Mouse (Mus musculus): ENCODE results near the gene Sp110. TPM values are rescaled to one million over a fixed set of nuclear protein-coding genes. Genes with fewer than 3 reads are reported as not detected.
"Not testable (repeated sequence)": the region's sequence is repeated elsewhere in the genome, so short reads cannot be mapped to it uniquely, and the experiment has no call there.

Gene Sp110
- total and polyA plus RNA-seq, 3 experiments = 3.0 to 7.3 (median 3.2) TPM

GRCm38 (mm10) chr1:85600794-85601193, 2.2 kb upstream of the Sp110 start:
- peak overlapping the region; percentile 28; the same call in 1 of the 2 replicates for H3K27ac ChIP-seq
- H3K4me3 ChIP-seq; intact Hi-C loops (cut with DNase I); H3K9ac ChIP-seq (ENCODE audit: low read depth, low read length); H3K79me2 ChIP-seq (replicated peaks; ENCODE audit: control insufficient read depth, insufficient read depth, low read length); H3K27me3 ChIP-seq (ENCODE audit: control insufficient read depth, insufficient read depth, low read length); H3K36me3 ChIP-seq (ENCODE audit: control insufficient read depth, insufficient read depth, low read length); H3K4me1 ChIP-seq (ENCODE audit: control insufficient read depth, insufficient read depth, low read length): not testable (repeated sequence)
- DNase-seq = peak; percentile 61 to 68
- WGBS = 60% methylated on average over 4 of the region's 4 CpGs

GRCm38 (mm10) chr1:85600078-85600477, 1.5 kb upstream of the Sp110 start, which contains the start of gene Sp140:
Gene Sp140, plus strand, starts transcription at chr1:85600378.
- 45% methylated on average over 1 of the region's 5 CpGs for WGBS
- intact Hi-C loops (cut with DNase I); H3K27me3 ChIP-seq (ENCODE audit: control insufficient read depth, insufficient read depth, low read length); DNase-seq; H3K4me3 ChIP-seq; H3K9ac ChIP-seq (ENCODE audit: low read depth, low read length); H3K4me1 ChIP-seq (ENCODE audit: control insufficient read depth, insufficient read depth, low read length); H3K36me3 ChIP-seq (ENCODE audit: control insufficient read depth, insufficient read depth, low read length); H3K79me2 ChIP-seq (replicated peaks; ENCODE audit: control insufficient read depth, insufficient read depth, low read length): not testable (repeated sequence)
- peak within 1 kb of the TSS; percentile 28; the same call in 1 of the 2 replicates for H3K27ac ChIP-seq

GRCm38 (mm10) chr1:85592526-85592925, 6.1 kb downstream of the Sp110 start:
- H3K4me1 ChIP-seq (ENCODE audit: control insufficient read depth, insufficient read depth, low read length); DNase-seq; H3K9ac ChIP-seq (ENCODE audit: low read depth, low read length); H3K36me3 ChIP-seq (ENCODE audit: control insufficient read depth, insufficient read depth, low read length); H3K27ac ChIP-seq; H3K27me3 ChIP-seq (ENCODE audit: control insufficient read depth, insufficient read depth, low read length); H3K4me3 ChIP-seq; H3K79me2 ChIP-seq (replicated peaks; ENCODE audit: control insufficient read depth, insufficient read depth, low read length): not testable (repeated sequence)
- intact Hi-C loops (cut with DNase I) = loop anchor here (5.0 kb wide), 1 partner anchor 85 kb away; no protein-coding TSS in a partner anchor
- WGBS = 82% methylated on average over 8 of the region's 8 CpGs

GRCm38 (mm10) chr1:85588697-85589096, 9.9 kb downstream of the Sp110 start:
- H3K79me2 ChIP-seq (replicated peaks; ENCODE audit: control insufficient read depth, insufficient read depth, low read length); H3K27ac ChIP-seq; H3K9ac ChIP-seq (ENCODE audit: low read depth, low read length); H3K4me1 ChIP-seq (ENCODE audit: control insufficient read depth, insufficient read depth, low read length); DNase-seq; intact Hi-C loops (cut with DNase I); H3K36me3 ChIP-seq (ENCODE audit: control insufficient read depth, insufficient read depth, low read length); H3K27me3 ChIP-seq (ENCODE audit: control insufficient read depth, insufficient read depth, low read length); H3K4me3 ChIP-seq: not testable (repeated sequence)
- 62% methylated on average over 1 of the region's 2 CpGs for WGBS

GRCm38 (mm10) chr1:85581518-85581917, 17.1 kb downstream of the Sp110 start:
- intact Hi-C loops (cut with DNase I); H3K27me3 ChIP-seq (ENCODE audit: control insufficient read depth, insufficient read depth, low read length); H3K9ac ChIP-seq (ENCODE audit: low read depth, low read length); H3K27ac ChIP-seq; H3K4me1 ChIP-seq (ENCODE audit: control insufficient read depth, insufficient read depth, low read length); H3K4me3 ChIP-seq; H3K36me3 ChIP-seq (ENCODE audit: control insufficient read depth, insufficient read depth, low read length); DNase-seq; H3K79me2 ChIP-seq (replicated peaks; ENCODE audit: control insufficient read depth, insufficient read depth, low read length): not testable (repeated sequence)
- TF ChIP-seq CTCF (IDR thresholded peaks at IDR 0.05) = peak; percentile 55
- 29% methylated on average over 5 of the region's 5 CpGs for WGBS

- H3K4me1 ChIP-seq (ENCODE audit: control insufficient read depth, insufficient read depth, low read length); H3K36me3 ChIP-seq (ENCODE audit: control insufficient read depth, insufficient read depth, low read length); H3K4me3 ChIP-seq; H3K9ac ChIP-seq (ENCODE audit: low read depth, low read length); intact Hi-C loops (cut with DNase I); H3K79me2 ChIP-seq (replicated peaks; ENCODE audit: control insufficient read depth, insufficient read depth, low read length); H3K27ac ChIP-seq; H3K27me3 ChIP-seq (ENCODE audit: control insufficient read depth, insufficient read depth, low read length); DNase-seq: not testable (repeated sequence)
- WGBS = 72% methylated on average over 3 of the region's 3 CpGs
These were observed 18.0 kb downstream of the Sp110 start for GRCm38 (mm10) chr1:85580578-85580977.

- H3K36me3 ChIP-seq (ENCODE audit: control insufficient read depth, insufficient read depth, low read length); H3K9ac ChIP-seq (ENCODE audit: low read depth, low read length); DNase-seq; H3K79me2 ChIP-seq (replicated peaks; ENCODE audit: control insufficient read depth, insufficient read depth, low read length); intact Hi-C loops (cut with DNase I); H3K4me3 ChIP-seq; H3K4me1 ChIP-seq (ENCODE audit: control insufficient read depth, insufficient read depth, low read length); H3K27me3 ChIP-seq (ENCODE audit: control insufficient read depth, insufficient read depth, low read length); H3K27ac ChIP-seq: not testable (repeated sequence)
- 55% methylated on average over 3 of the region's 4 CpGs for WGBS
These were observed 18.5 kb downstream of the Sp110 start for GRCm38 (mm10) chr1:85580148-85580534.

GRCm38 (mm10) chr1:85579199-85580147, 19.1 kb downstream of the Sp110 start:
- H3K27me3 ChIP-seq (ENCODE audit: control insufficient read depth, insufficient read depth, low read length); H3K9ac ChIP-seq (ENCODE audit: low read depth, low read length); intact Hi-C loops (cut with DNase I); H3K27ac ChIP-seq; H3K36me3 ChIP-seq (ENCODE audit: control insufficient read depth, insufficient read depth, low read length); H3K4me3 ChIP-seq; H3K4me1 ChIP-seq (ENCODE audit: control insufficient read depth, insufficient read depth, low read length); H3K79me2 ChIP-seq (replicated peaks; ENCODE audit: control insufficient read depth, insufficient read depth, low read length); DNase-seq: not testable (repeated sequence)
- WGBS = 43% methylated on average over 6 of the region's 7 CpGs

GRCm38 (mm10) chr1:85578372-85579010, 20.1 kb downstream of the Sp110 start:
- 61% methylated on average over 3 of the region's 3 CpGs for whole genome bisulfite sequencing
- intact Hi-C loops (cut with DNase I); H3K4me1 ChIP-seq (ENCODE audit: control insufficient read depth, insufficient read depth, low read length); H3K79me2 ChIP-seq (replicated peaks; ENCODE audit: control insufficient read depth, insufficient read depth, low read length); H3K27ac ChIP-seq; H3K9ac ChIP-seq (ENCODE audit: low read depth, low read length); H3K36me3 ChIP-seq (ENCODE audit: control insufficient read depth, insufficient read depth, low read length); H3K4me3 ChIP-seq; DNase-seq; H3K27me3 ChIP-seq (ENCODE audit: control insufficient read depth, insufficient read depth, low read length): not testable (repeated sequence)

Data from heart, adult 2 months (tissue).